Mouse (Mus musculus) forebrain, embryonic 13.5 days (tissue): ENCODE results near the gene Cd40lg. TPM values are rescaled to one million over a fixed set of nuclear protein-coding genes. Genes with fewer than 3 reads are reported as not detected.

Source experiments
- ATAC-seq: fragments of 200-750 bp; cut with Nextera tagmentation; 2 replicates; pipeline ENCODE4 v1.8.0; 2017
- H3K27ac ChIP-seq: fragments of 300-500 bp; sonication (generic); 2 replicates; pipeline ENCODE4 v1.5.1; 2015; ENCODE audit warnings: inconsistent platforms, mild to moderate bottlenecking, moderate library complexity
- H3K27me3 ChIP-seq: fragments of 300-500 bp; sonication (generic); 2 replicates; pipeline ENCODE4 v1.6.1; 2015; ENCODE audit warnings: mild to moderate bottlenecking, inconsistent platforms
- H3K36me3 ChIP-seq: fragments of 300-500 bp; sonication (generic); 2 replicates; pipeline ENCODE4 v1.6.1; 2015; ENCODE audit warnings: mild to moderate bottlenecking, inconsistent platforms; ENCODE audit not compliant: poor library complexity, severe bottlenecking
- H3K4me1 ChIP-seq: fragments of 300-500 bp; sonication (generic); 2 replicates; pipeline ENCODE4 v1.6.1; 2015; ENCODE audit warnings: inconsistent platforms
- H3K4me2 ChIP-seq: fragments of 300-500 bp; sonication (generic); 2 replicates; pipeline ENCODE4 v1.6.1; 2015; ENCODE audit warnings: inconsistent platforms, mild to moderate bottlenecking, moderate library complexity
- H3K4me3 ChIP-seq: fragments of 300-500 bp; sonication (generic); 2 replicates; pipeline ENCODE4 v1.5.1; 2015; ENCODE audit warnings: mild to moderate bottlenecking, inconsistent platforms
- H3K9ac ChIP-seq: fragments of 300-500 bp; sonication (generic); 2 replicates; pipeline ENCODE4 v1.6.1; 2015; ENCODE audit warnings: mild to moderate bottlenecking, inconsistent platforms
- H3K9me3 ChIP-seq: fragments of 300-500 bp; sonication (generic); replicated peaks from 2 replicates; pipeline ENCODE4 v1.6.1; 2016; ENCODE audit warnings: inconsistent platforms
- WGBS: fragments of 180-500 bp; shearing (Covaris S2); methylation state at CpG from one replicate; pipeline ENCODE4 v1.1.7; 2015; 5-methylcytosine and 5-hydroxymethylcytosine counted together
- polyA plus RNA-seq: library from polyadenylated mRNA; unstranded; fragments of >200 nt; fragmentation: Nextera tagmentation; extraction: Ambion mirVana; gene quantifications from 2 replicates; pipeline ENCODE4 v1.2.1, GENCODE M21; 2015

The Cd40lg gene
- polyA plus RNA-seq = not detected in 2 replicates

GRCm38 (mm10) chrX:57211876-57212275 is at the start of gene Cd40lg:
Gene Cd40lg, plus strand, starts transcription at chrX:57212143.
- Histone ChIP-seq H3K9ac (no peak within 1 kb of the TSS), H3K36me3 (no peaks in the 10 kb centered on the region), H3K27me3 (no peaks in the 10 kb centered on the region), H3K27ac (no peak within 1 kb of the TSS), H3K9me3 (no peaks in the 10 kb centered on the region), H3K4me2 (no peak within 1 kb of the TSS), H3K4me1 (no peaks in the 10 kb centered on the region), H3K4me3 (no peak within 1 kb of the TSS)
- no peak for ATAC-seq
- 89% methylated on average over 9 of the region's 9 CpGs for WGBS

GRCm38 (mm10) chrX:57166549-57166948 is 45.4 kb upstream of the Cd40lg start:
- H3K9me3 ChIP-seq = no peaks in the 10 kb centered on the region
- ATAC-seq = no peak
- 68% methylated on average over 1 of the region's 1 CpGs for WGBS

GRCm38 (mm10) chrX:57171269-57171668 is 40.7 kb upstream of the Cd40lg start:
- H3K9me3 ChIP-seq = no peaks in the 10 kb centered on the region
- no peaks in the 10 kb centered on the region for H3K36me3 ChIP-seq
- no peak overlapping the region for H3K4me2 ChIP-seq
- H3K27me3 ChIP-seq = no peaks in the 10 kb centered on the region
- H3K4me3 ChIP-seq = no peak overlapping the region
- no peaks in the 10 kb centered on the region for H3K4me1 ChIP-seq
- ATAC-seq = no peak
- H3K9ac ChIP-seq = no peak overlapping the region
- H3K27ac ChIP-seq = no peak overlapping the region

More at GRCm38 (mm10) chrX:57166549-57166948, 45.4 kb upstream of the Cd40lg start:
- Histone ChIP-seq H3K27ac (no peak overlapping the region), H3K27me3 (no peaks in the 10 kb centered on the region), H3K9ac (no peak overlapping the region), H3K4me3 (no peak overlapping the region), H3K36me3 (no peaks in the 10 kb centered on the region), H3K4me1 (no peaks in the 10 kb centered on the region), H3K4me2 (no peak overlapping the region)

GRCm38 (mm10) chrX:57177225-57177779 is 34.6 kb upstream of the Cd40lg start:
- ATAC-seq = no peak

GRCm38 (mm10) chrX:57182470-57182869 is 29.5 kb upstream of the Cd40lg start:
- no peak overlapping the region for H3K4me3 ChIP-seq
- no peaks in the 10 kb centered on the region for H3K9me3 ChIP-seq
- H3K27ac ChIP-seq = no peak overlapping the region
- no peak for ATAC-seq
- no peaks in the 10 kb centered on the region for H3K36me3 ChIP-seq
- H3K4me2 ChIP-seq = no peak overlapping the region
- WGBS = 88% methylated on average over 2 of the region's 2 CpGs
- no peaks in the 10 kb centered on the region for H3K27me3 ChIP-seq
- no peak overlapping the region for H3K9ac ChIP-seq
- no peaks in the 10 kb centered on the region for H3K4me1 ChIP-seq

More at GRCm38 (mm10) chrX:57177225-57177779, 34.6 kb upstream of the Cd40lg start:
- no peak overlapping the region for H3K4me2 ChIP-seq
- WGBS = 93% methylated on average over 13 of the region's 13 CpGs
- H3K36me3 ChIP-seq = no peaks in the 10 kb centered on the region
- H3K27ac ChIP-seq = no peak overlapping the region
- no peaks in the 10 kb centered on the region for H3K4me1 ChIP-seq
- H3K9me3 ChIP-seq = no peaks in the 10 kb centered on the region
- H3K9ac ChIP-seq = no peak overlapping the region
- H3K27me3 ChIP-seq = no peaks in the 10 kb centered on the region
- no peak overlapping the region for H3K4me3 ChIP-seq

- ATAC-seq = no peak
- Histone ChIP-seq H3K4me3 (no peak overlapping the region), H3K27ac (no peak overlapping the region), H3K27me3 (no peaks in the 10 kb centered on the region), H3K36me3 (no peaks in the 10 kb centered on the region), H3K9me3 (no peaks in the 10 kb centered on the region), H3K4me1 (no peaks in the 10 kb centered on the region), H3K4me2 (no peak overlapping the region), H3K9ac (no peak overlapping the region)
- 93% methylated on average over 3 of the region's 3 CpGs for WGBS
These were observed 28.6 kb upstream of the Cd40lg start for GRCm38 (mm10) chrX:57183359-57183758.

- ATAC-seq = no peak
- Histone ChIP-seq H3K36me3 (no peaks in the 10 kb centered on the region), H3K9me3 (no peaks in the 10 kb centered on the region), H3K27ac (no peak overlapping the region), H3K27me3 (no peaks in the 10 kb centered on the region), H3K9ac (no peak overlapping the region), H3K4me2 (no peak overlapping the region), H3K4me1 (no peaks in the 10 kb centered on the region), H3K4me3 (no peak overlapping the region)
- 83% methylated on average over 8 of the region's 8 CpGs for WGBS
These were observed 24.6 kb upstream of the Cd40lg start for GRCm38 (mm10) chrX:57187301-57187700.

GRCm38 (mm10) chrX:57189335-57189734 is 22.6 kb upstream of the Cd40lg start:
- no peak overlapping the region for H3K27ac ChIP-seq
- no peak overlapping the region for H3K4me2 ChIP-seq
- H3K9ac ChIP-seq = no peak overlapping the region
- 85% methylated on average over 5 of the region's 5 CpGs for WGBS
- no peaks in the 10 kb centered on the region for H3K36me3 ChIP-seq
- no peaks in the 10 kb centered on the region for H3K27me3 ChIP-seq
- H3K9me3 ChIP-seq = no peaks in the 10 kb centered on the region
- no peaks in the 10 kb centered on the region for H3K4me1 ChIP-seq
- no peak for ATAC-seq
- H3K4me3 ChIP-seq = no peak overlapping the region

- Histone ChIP-seq H3K4me1 (no peaks in the 10 kb centered on the region), H3K36me3 (no peaks in the 10 kb centered on the region), H3K27me3 (no peaks in the 10 kb centered on the region), H3K9me3 (no peaks in the 10 kb centered on the region), H3K4me2 (no peak overlapping the region), H3K4me3 (no peak overlapping the region), H3K9ac (no peak overlapping the region), H3K27ac (no peak overlapping the region)
- no peak for ATAC-seq
- 81% methylated on average over 9 of the region's 9 CpGs for WGBS
These were observed 15.6 kb upstream of the Cd40lg start for GRCm38 (mm10) chrX:57196319-57196718.

GRCm38 (mm10) chrX:57198036-57198435 is 13.9 kb upstream of the Cd40lg start:
- Histone ChIP-seq H3K27me3 (no peaks in the 10 kb centered on the region), H3K9ac (no peak overlapping the region), H3K4me3 (no peak overlapping the region), H3K9me3 (no peaks in the 10 kb centered on the region), H3K4me2 (no peak overlapping the region), H3K36me3 (no peaks in the 10 kb centered on the region), H3K4me1 (no peaks in the 10 kb centered on the region), H3K27ac (no peak overlapping the region)
- 38% methylated on average over 2 of the region's 2 CpGs for WGBS
- ATAC-seq = no peak

- 92% methylated on average over 2 of the region's 2 CpGs for WGBS
These were observed 11.5 kb upstream of the Cd40lg start for GRCm38 (mm10) chrX:57200397-57200796.

GRCm38 (mm10) chrX:57210591-57210990 is 1.4 kb upstream of the Cd40lg start:
- no peak overlapping the region for H3K9ac ChIP-seq
- H3K9me3 ChIP-seq = no peaks in the 10 kb centered on the region
- no peak overlapping the region for H3K4me2 ChIP-seq
- no peaks in the 10 kb centered on the region for H3K36me3 ChIP-seq
- H3K27me3 ChIP-seq = no peaks in the 10 kb centered on the region
- WGBS = 93% methylated on average over 1 of the region's 1 CpGs
- ATAC-seq = no peak
- no peak overlapping the region for H3K4me3 ChIP-seq
- no peaks in the 10 kb centered on the region for H3K4me1 ChIP-seq
- no peak overlapping the region for H3K27ac ChIP-seq

More at GRCm38 (mm10) chrX:57200397-57200796, 11.5 kb upstream of the Cd40lg start:
- Histone ChIP-seq H3K36me3 (no peaks in the 10 kb centered on the region), H3K27ac (no peak overlapping the region), H3K9ac (no peak overlapping the region), H3K27me3 (no peaks in the 10 kb centered on the region), H3K4me1 (no peaks in the 10 kb centered on the region), H3K4me2 (no peak overlapping the region), H3K9me3 (no peaks in the 10 kb centered on the region), H3K4me3 (no peak overlapping the region)
- no peak for ATAC-seq

- Histone ChIP-seq H3K4me1 (no peaks in the 10 kb centered on the region), H3K36me3 (no peaks in the 10 kb centered on the region), H3K27ac (no peak overlapping the region), H3K9ac (no peak overlapping the region), H3K9me3 (no peaks in the 10 kb centered on the region), H3K4me3 (no peak overlapping the region), H3K27me3 (no peaks in the 10 kb centered on the region), H3K4me2 (no peak overlapping the region)
- ATAC-seq = no peak
- 94% methylated on average over 3 of the region's 3 CpGs for WGBS
These were observed 919 bp downstream of the Cd40lg start for GRCm38 (mm10) chrX:57212862-57213261.
